Mouse (Mus musculus): ENCODE data around the gene Simc1.
"Not testable (repeated sequence)": the region's sequence is repeated elsewhere in the genome, so short reads cannot be mapped to it uniquely, and the experiment has no call there.

Gene Simc1

DNA sequence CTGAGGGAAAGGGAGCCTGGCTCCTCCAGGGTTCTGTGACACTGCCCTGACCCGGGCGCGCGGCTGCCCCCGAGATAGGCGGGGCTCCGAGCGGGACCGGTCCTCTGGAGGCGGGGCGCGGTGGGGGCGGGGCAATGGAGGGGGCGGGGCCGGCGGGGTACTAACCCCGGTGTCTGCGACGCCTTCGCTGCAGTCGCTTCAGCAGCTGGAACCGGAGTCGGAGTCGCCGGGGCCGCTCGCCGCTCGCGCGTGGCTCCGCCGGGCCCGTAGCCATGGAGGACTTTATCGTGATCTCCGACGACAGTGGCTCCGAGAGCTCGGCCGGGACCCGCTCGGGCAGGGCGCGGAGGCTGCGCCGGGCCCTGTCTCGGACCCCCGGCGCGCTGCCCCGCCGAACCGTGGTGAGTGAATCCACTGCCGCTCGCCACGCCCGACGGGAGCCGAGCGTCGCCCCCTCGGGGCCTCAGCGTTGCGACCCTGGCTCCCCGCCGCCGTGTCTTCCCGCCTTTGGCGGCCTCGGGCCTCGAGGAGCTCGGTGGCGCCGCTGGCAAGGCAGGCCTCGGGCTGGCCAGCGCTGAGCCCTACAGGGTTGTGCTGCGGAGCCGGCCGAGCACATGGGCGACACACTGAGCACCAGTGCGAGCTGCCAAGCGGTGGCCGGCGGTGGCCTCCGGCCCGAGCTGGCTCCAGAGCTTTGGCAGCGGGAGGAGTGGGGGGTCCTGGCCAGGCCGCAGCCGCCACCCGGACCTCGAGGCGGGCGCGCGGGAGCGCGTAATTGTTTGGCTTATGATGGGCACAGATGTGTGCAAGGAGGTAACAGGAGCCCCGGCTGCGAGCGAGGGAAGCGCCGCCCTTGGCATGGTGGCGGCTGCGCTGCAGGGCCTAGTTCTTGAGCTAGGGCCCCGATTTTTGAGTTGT, at the start of gene Simc1:
Simc1 (plus strand) TSS at position 176 of the 918 bp plus-strand sequence.
- peak; percentile 77 for DNase-seq (ENCODE audit: low spot score)

DNA sequence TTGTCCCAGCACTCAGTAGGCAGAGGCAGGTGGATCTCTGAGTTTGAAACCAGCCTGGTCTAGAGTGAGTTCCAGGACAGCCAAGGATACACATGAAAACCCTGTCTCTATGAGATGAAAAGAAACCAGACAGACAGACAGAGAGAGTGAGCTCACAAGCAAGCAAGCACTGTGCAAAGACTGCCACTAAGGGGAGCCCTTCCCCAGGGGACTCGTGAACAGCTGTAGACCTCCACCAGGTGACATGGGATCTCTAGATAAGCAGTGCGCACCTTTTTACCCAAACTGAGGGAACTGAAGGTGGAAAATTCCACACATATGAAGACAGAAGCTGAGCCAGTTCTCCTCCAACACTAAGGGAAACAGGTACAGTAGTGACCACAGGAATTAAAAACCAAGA, 46.5 kb upstream of the Simc1 start:
- no peak for DNase-seq (ENCODE audit: low spot score)

DNA sequence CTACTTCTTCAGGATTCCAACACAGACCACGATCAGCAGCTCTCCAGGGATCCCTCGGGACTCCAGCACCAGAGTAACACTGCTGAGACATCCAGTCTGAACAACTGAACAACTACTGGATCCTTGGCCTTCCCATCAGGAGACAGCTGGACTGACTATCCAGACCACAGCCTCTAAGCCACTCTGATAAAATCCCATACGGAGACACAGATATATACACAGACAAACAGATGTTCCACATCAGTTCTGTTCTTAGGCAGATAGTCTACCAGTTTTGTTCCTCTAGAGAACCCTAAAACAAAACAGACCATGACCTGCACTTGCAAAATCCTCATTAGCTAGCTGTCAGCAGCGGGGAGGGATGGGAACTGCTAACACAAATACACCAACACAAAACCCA, 44.3 kb upstream of the Simc1 start:
- DNase-seq (ENCODE audit: low spot score) = no peak

DNA sequence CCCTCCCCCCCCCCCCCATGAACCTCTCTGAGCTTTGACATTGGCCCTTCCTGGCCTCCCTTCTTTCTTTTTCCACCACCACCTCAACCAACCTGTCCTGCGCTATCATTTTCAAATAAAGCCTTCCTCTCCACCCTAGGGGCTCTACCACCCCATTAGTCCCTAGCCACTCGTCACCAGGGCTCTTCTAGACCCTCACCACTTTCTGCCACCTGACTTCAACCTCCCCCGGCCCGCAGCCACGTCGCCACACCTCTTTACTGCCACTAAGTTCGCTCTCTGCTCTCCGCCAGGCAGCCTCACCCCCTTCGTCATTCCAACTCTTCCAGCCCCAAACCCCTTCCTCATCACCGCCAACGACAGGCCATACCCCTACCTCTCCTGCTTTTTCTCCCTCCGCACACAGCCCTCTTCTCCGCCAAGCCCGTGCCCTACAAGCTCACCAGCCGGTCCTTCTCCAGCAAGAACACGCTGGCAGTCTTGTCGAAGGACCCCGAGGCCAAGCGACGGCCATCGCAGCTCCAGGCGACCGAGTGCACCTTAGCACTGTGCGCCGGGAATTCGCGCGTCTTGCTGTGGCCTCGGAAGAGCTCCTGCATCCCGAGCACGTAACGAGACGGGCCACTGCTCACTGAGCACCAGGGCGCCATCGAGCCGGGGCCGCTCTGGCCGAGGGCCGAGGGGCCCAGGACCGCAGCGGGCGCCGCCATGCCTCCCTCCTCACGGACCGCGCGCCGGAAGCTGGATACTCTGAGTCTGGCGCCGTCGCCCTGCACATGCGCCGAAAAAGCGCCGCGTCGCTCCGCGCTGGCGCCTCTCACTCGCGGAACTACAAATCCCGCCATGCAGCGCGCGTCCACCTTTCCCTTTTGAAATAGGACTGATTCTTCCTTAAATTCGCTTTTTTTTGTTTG, 35.2 kb upstream of the Simc1 start, which contains the start of gene Thoc3:
Thoc3 (minus strand) TSS at position 752 of the 914 bp plus-strand sequence.
- DNase-seq (ENCODE audit: low spot score) = peak; percentile 89

DNA sequence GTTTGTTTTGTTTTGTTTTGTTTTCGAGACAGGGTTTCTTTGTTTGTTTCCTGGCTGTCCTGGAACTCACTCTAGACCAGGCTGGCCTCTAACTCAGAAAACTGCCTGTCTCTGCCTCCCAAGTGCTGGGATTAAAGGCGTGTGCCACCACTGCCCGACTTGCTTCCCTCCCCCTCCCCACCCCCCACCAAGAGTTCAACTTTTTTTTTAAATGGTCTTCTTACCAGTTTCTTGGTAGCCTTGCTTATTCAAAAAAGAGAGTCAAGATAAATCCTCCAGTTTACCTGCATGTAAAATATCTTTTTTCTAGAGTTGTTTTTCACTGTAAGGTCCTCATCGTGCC, 34.6 kb upstream of the Simc1 start:
- DNase-seq (ENCODE audit: low spot score) = no peak

DNA sequence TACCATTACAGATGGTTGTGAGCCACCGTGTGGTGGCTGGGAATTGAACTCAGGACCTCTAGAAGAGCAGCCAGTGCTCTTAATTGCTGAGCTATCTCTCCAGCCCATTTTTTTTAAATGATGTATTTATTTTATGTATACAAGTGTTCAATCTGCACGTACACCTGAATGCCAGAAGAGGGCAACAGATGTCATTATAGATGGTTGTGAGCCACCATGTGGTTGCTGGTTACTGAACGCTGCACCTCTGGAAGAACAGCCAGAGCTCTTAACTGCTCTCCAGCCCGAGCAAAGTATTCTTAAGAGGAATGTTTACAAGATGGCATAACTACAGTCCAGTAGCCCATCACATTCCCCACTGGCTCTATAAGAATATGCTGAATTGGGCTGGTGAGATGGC, 31.6 kb upstream of the Simc1 start:
- DNase-seq (ENCODE audit: low spot score) = no peak

DNA sequence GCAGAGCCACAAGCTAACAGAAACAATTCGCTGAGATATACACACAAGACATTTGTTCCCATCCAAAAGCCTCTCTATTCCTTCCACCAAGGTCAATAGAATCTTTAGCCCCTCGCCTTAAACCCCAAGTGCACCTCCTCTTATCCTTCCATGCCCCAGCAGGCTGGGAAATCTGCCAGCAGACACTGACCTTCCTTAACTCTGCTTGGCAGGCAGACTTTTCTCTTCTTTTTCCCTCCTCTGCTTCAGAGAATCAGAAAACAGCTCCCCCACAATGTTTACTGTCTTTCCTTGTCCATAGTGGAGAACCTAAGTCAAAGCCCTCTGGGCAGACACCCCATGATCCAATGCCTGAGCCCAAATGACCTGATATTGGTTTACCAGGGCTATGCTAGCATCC, 28.6 kb upstream of the Simc1 start:
- no peak for DNase-seq (ENCODE audit: low spot score)

DNA sequence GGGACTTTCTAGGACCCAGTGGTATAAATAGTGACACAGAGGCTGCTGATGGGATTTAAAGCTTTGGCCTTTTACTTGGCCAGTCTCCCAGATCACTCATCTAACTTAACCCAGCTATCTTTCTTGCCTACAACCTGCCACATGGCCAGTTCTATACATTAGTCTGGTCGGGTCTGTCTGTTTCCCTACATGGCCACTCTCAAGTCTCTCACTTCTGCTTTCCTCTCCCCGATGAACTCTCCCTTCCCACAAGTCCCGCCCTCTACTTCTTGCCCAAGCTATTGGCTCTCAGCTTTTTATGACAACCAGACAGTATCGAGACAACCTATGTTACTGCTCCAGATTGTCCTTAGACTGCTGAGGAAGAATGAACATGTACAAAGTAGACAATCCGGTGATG, 27.9 kb upstream of the Simc1 start:
- DNase-seq (ENCODE audit: low spot score) = no peak

DNA sequence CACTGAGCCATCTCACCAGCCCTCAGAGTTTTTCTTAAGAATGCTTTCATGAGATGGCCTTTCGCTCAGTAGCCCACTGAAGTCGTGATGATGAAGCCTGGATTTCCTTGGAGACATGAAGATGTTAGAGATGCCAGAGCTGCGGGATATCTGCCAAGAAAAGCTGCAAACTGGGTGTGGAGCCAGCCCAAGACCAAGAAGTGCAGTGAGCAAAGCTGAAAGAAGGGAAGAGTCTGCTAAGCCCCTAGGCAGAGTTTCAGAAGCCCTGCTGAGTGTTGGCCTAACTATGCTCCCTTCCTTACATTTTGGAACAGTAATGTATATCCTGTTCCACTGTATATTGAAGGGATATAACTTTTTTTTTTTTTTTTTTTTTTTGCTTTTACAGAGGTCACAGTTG, 24.3 kb upstream of the Simc1 start:
- no peak for DNase-seq (ENCODE audit: low spot score)

DNA sequence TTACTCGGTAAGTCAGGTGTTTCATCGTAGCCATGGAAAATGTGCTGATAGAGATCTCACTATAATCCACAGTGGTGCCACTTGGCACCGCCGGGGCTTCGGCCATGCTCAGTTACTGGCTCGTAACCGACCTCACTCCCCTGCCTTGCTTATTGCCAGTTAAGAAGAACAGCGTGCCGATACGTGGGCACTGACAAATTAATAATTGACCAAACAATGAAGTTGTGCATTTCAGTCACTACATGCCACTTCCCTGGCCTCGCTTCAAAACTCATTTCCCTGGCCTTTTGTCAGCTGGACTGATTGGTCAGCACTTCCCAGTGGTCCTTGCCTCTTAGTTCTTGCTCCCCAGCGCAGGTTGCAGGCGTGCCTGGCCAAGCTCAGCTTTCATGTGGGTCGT, 22.1 kb upstream of the Simc1 start:
- DNase-seq (ENCODE audit: low spot score) = no peak

DNA sequence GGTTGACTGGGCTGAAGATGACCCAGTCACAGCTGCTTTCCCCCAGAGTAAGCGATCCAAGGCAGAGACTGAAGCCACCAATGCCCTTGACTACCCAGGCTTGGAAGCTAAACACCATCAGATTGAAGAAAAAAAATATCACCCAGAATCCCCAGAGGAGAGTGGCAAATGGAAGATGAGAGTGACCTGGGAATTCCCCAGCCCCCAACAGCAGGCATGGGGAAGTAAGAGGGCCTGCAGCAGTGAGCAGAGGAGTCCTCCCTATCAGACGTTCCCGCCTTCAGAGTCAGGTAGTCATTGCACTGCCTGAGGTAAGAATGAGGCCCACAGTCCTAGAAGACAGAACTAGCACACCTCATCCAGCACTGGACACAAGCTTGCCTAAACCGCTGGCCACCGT, 13.2 kb upstream of the Simc1 start:
- DNase-seq (ENCODE audit: low spot score) = no peak

DNA sequence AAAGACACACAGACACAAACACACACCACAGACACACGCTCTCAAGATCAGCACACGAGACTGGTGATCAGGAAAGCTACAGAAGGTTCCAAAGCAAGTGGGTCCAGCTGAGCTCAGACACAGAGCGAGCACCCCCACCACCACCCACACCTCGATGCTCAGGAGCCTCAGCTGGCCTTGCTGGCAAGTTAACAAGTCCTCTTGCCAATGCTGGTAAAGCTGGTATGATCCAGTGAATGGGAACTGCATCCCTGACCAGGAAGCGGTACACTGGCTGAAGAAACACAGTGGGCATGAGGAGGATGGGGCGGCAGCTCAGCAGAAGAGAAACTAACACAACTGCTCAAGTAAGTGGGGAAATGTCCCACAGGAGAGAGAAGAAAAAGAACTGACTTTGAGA, 12.2 kb upstream of the Simc1 start:
- DNase-seq (ENCODE audit: low spot score) = no peak

DNA sequence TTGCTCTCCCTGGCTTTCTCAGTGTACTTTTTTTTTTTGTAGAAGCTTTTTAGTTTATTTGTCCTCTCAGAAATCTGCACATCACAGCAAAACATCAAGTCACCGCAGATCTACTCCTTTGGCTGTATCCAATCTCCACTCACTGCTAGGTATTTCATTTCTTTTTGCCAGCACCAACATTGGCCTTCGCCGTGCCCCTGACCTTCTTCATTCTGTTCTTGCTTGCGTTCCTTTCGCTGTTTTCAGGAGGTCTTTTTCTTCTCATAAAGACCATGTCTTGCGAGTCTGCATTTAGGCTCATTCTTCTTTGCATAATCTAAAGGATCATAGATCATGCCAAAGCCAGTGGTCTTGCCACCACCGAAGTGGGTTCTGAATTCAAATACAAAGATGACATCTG, 4.0 kb upstream of the Simc1 start:
- DNase-seq (ENCODE audit: low spot score) = not testable (repeated sequence)

DNA sequence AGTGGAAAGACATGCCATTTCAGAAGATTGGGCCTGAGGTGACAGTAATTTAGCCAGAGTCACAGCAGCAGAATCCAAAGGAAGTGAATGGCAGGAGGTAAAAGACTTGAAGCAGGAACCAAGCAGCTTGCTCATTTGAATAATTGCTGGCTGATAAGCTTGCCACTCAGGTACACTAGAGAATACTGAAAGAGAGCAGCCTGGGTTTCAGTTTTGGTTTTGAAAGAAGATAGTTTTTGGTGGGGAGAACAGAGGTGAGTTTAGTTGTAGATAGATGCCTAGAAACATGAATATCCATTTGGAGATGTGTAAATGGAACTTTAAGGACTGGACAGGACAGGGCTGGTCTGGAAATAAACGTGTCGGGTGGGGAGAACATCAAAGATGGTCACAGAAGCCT, 2.2 kb upstream of the Simc1 start:
- DNase-seq (ENCODE audit: low spot score) = no peak

DNA sequence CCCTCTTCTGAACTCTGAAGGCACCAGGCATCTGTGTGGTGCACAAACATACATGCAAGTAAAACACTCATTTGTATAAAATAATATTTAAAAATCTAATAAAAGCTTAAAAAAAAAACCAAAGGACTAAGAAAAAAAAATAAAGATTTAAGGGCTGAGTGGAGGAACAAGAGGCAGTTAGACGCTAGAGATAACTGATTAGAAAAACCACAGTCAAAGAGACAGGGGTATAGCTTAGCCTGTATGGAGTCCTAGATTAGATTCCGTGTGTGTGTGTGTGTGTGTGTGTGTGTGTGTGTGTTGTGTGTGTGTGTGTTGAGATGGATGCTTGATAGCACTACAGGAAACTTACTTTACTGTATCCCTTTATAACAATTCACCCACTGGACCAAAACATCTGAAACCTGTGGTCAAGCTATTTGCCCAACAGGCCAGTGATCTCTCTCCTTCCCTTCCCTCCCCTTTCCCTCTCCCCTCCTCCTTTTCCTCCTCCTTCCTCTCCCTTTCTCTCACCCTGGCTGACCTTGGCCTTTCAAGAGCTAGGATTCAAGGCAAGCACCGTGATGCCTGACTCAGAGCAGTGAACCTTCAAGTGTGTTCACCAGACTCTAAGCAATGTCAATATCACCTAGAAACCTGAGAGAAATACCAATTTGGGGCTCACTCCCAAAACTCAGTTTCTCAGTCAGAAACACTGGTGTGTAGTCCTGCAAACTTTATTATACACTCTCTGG, 1.5 kb upstream of the Simc1 start:
- DNase-seq (ENCODE audit: low spot score) = no peak

DNA sequence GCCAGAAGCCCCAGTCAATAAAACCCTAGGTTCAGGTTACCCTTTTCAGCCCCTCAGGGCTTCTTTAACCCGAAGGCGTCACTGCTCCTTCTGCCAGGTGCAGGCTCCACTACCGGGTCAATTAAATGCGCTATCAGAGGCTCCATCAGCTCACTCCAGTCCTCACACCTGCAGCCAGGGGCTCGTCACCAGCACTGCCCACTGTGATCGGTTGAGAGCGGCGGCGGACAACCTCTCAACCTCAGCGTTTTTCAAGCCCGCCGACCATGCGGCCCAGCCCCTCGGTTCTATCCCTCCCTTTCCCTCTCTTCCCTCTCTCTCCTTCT, 338 bp upstream of the Simc1 start:
- DNase-seq (ENCODE audit: low spot score) = no peak

DNA sequence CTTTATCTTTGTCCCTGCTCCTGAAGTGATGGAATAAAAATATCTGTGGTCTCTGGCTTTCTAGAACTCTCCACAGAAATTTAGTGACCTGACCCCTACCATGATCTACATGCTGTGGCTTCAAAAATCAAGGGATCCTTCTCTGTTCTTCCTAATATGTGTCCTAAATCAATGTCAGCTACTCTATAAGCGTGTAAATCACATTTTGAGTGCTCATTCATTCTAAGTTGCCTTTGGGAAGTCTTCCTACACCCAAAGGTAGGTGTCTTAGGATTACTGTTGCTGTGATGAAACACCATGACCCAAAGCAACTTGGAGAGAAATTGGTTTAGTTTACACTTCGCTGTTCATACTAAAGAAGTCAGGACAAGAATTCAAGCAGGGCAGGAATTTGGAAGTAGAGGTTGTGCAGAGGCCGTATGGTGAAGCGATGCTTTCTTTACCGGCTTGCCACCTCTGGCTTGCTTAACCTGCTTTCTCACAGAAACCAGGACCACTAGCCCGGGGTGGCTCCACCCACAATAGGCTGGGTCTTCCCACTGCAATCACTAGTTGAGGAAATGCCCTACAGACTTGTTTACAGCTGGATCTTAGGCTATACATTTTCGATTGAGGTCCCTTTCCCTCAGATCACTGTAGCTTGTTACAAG, 1.2 kb downstream of the Simc1 start:
- DNase-seq (ENCODE audit: low spot score) = no peak

DNA sequence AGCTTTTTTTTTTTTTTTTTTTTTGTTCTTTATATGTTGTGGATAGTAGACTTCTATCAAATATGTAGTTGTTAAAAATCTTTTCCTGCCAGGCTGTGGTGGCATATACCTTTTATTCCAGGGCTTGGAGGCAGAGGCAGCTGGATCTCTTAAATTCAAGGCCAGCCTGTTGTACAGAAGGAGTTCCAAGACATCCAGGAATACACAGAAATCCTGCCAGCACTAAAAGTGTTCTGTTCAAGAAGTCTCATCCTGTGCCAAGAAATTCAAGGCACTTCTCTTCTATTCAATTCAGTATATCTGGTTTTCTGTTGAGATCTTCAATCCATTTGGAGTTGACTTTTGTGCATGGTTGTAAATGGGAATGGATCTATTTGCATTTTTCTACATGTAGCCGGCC, 2.3 kb downstream of the Simc1 start:
- no peak for DNase-seq (ENCODE audit: low spot score)

DNA sequence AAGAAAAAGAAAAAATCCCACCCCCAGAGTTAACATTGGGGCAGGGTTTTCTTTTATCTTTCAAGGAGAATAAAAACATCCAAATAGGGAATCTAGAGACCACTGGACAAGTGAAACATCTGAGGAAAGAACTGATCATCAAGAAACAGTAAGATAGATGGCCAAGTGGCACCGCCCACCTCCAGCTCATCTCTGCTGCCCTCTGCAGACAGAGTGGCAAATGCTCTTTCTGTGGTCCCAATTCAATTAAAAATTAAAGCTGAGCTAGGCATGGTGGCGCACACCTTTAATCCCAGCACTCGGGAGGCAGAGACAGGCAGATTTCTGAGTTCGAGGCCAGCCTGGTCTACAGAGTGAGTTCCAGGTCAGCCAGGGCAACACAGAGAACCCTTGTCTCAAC, 16.6 kb downstream of the Simc1 start:
- DNase-seq (ENCODE audit: low spot score) = peak; percentile 6

DNA sequence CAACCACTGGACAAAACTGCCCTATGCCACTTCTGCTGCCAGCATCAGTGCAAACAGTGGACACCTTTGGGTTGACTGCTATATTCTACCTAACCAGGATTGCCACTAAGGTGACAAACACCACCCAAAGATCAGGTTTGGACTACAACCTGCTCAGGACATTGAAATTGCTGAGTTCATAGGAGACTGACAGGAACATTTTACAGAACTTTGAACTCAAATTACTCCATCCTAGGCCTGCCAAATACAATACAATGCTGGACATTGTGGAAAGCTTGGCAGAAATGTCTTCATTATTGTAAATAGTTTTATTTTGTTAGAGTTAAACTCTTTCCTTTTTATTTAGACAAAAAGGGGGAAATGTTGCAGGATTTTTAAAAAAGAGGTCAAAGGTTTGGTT, 17.6 kb downstream of the Simc1 start:
- no peak for DNase-seq (ENCODE audit: low spot score)

DNA sequence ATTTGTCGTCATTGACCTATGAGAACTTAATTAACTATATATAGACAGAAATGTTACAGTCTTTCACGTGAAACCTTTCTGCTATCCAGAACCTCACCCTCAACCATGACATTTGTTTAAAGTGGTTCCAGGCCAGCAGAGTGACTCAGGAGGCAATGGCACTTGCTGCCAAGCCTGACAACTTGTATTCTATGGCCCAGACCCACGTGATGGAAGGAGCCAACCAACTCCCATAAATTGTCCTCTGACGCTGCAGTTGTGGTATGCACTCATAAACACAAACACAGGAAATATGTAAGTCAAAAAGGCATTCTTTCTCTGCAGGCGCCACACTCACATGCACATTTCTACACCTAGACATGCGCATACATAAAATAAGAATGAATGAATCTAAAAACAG, 23.6 kb downstream of the Simc1 start:
- DNase-seq (ENCODE audit: low spot score) = no peak

DNA sequence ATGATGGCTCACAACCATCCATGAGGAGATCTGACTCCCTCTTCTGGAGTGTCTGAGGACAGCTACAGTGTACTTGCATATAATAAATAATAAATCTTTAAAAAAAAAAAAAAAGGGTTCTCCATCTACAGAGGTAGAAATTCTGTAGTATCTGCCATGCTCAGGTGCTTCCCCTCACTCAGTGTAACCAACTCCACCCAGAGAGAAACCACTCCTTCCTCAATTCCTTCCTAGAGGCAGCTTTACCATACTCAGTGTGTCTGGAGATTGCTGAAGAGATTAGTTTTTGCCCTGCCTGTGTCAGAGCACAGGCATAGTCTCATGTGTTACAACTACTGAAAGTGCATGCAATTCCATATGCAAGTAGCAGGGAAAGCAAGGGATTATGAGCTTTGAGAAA, 28.6 kb downstream of the Simc1 start:
- no peak for DNase-seq (ENCODE audit: low spot score)

Data from ovary, postnatal 36 days (tissue).